Mouse (Mus musculus) liver, adult 2 months (tissue): Measurements from ENCODE around the gene Col25a1.

Source experiments
- CTCF ChIP-seq: fragments of 200-500 bp; IDR thresholded peaks from 2 replicates; pipeline ENCODE4 v1.5.1; 2011; ENCODE audit warnings: low read depth, low read length, control low read depth
- POLR2A ChIP-seq: fragments of 200-500 bp; IDR thresholded peaks from 2 replicates; pipeline ENCODE4 v1.6.1; 2011; ENCODE audit warnings: low read length, control low read depth; ENCODE audit not compliant: insufficient read depth; ENCODE audit errors: extremely low read depth

GRCm38 (mm10) chr3:130368352-130368751, 237.1 kb downstream of the Col25a1 start:
- no peak for TF ChIP-seq CTCF
- TF ChIP-seq POLR2A = no peak
